Mouse (Mus musculus): ENCODE results near the gene Cbln1. TPM values are rescaled to one million over a fixed set of nuclear protein-coding genes. Genes with fewer than 3 reads are reported as not detected.

The Cbln1 gene
- polyA plus RNA-seq, 1 experiment from 2014 or later, result 0.08 TPM

DNA sequence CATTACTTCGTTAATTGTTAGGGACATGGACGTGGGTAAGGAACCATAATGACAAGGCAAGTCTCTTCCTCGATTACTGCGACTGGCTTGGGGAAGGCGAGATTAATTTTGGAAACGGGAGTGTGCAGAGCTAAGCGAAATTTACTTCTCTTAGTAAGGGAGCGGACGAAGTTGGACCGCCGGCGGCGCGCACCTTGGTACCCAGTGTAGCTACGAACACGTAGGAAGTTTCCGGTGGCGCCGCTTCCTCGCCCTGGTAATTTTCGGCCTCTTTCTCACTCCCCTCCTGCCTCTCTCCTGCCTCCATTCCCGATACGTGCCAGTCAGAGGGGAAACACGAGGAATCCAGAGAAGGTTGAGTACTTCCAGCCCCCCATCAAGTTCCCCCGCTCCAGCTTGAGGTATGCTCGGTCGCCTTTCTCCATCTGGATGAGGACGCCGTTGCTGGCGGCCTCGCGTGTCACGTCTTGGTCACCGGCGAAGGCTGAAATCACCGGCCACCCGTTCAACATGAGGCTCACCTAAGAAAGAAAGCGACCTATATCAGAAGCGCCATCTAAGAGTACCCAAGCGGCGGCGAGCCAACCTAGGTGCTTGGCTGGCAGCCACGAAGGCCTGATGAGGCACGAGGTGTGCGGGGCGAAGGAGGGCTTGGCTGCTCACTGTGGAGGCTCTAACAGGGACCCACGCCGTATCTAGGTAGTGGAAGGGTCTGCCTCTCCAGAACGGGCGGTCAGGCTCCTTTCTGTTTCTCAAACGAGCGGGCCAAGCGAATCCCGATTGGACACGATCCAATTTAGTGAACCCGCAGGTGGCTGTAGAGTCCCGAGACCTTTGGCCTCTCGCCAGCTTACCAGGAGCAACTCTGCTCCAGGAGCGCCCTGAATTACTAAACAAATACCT lies 2.2 kb downstream of the Cbln1 start:
- H3K36me3 ChIP-seq, result no peaks in the 10 kb centered on the region
- peaks cover 46% of the 10 kb centered on the region for H3K4me1 ChIP-seq
- peak overlapping the region; percentile 99 for H3K4me2 ChIP-seq
- ATAC-seq (ENCODE audit: extremely low read depth, insufficient number of reproducible peaks, low FRiP score, low TSS enrichment), result no peak
- H3K27ac ChIP-seq (replicated peaks), result no peak overlapping the region
- H3K9ac ChIP-seq, result no peak overlapping the region
- H3K27me3 ChIP-seq (replicated peaks), result peaks cover 98% of the 10 kb centered on the region
- WGBS, result 1% methylated on average over 59 of the region's 59 CpGs
- no peaks in the 10 kb centered on the region for H3K9me3 ChIP-seq
- peak overlapping the region; percentile 36 for H3K4me3 ChIP-seq

- ATAC-seq (ENCODE audit: extremely low read depth, insufficient number of reproducible peaks, low FRiP score, low TSS enrichment), result no peak
- Histone ChIP-seq H3K27ac (replicated peaks) (no peak overlapping the region), H3K36me3 (no peaks in the 10 kb centered on the region), H3K4me1 (peaks cover 46% of the 10 kb centered on the region), H3K9ac (no peak overlapping the region), H3K9me3 (no peaks in the 10 kb centered on the region), H3K4me3 (peak overlapping the region; percentile 24), H3K27me3 (replicated peaks) (peaks cover 98% of the 10 kb centered on the region), H3K4me2 (peak overlapping the region; percentile 42)
- WGBS, result 4% methylated on average over 45 of the region's 45 CpGs
These were observed 3.2 kb downstream of the Cbln1 start for GRCm38 (mm10) chr8:87468958-87469815.

- Histone ChIP-seq H3K4me1 (peaks cover 45% of the 10 kb centered on the region), H3K27ac (replicated peaks) (no peak overlapping the region), H3K36me3 (no peaks in the 10 kb centered on the region), H3K4me3 (peak overlapping the region; percentile 24), H3K9me3 (no peaks in the 10 kb centered on the region), H3K4me2 (peak overlapping the region; percentile 42), H3K9ac (no peak overlapping the region), H3K27me3 (replicated peaks) (peaks cover 91% of the 10 kb centered on the region)
- no peak for ATAC-seq (ENCODE audit: extremely low read depth, insufficient number of reproducible peaks, low FRiP score, low TSS enrichment)
- under 1% methylated on average over 23 of the region's 23 CpGs for WGBS
These were observed 3.9 kb downstream of the Cbln1 start for GRCm38 (mm10) chr8:87468416-87468957.

DNA sequence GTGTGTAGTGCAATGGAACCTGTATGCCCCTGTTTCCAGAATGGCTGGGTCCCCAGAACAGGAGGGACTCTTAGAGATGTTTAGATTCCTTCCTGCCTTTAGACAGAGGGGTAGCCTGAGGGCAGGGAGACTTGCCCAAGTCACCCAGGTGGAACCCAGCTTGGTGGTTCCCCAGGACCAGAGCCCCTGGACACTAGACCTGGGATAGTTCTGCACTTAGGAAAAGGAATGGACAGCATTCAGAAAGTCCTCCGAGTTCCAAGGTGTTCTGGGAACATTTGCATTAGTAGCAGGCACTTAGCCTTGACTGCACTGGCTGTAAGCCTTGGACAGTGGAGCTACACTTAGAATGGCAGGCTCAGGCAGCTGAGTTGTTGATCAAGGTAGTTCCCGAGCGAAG lies 4.5 kb downstream of the Cbln1 start:
- no peaks in the 10 kb centered on the region for H3K9me3 ChIP-seq
- peaks cover 85% of the 10 kb centered on the region for H3K27me3 ChIP-seq (replicated peaks)
- H3K27ac ChIP-seq (replicated peaks), result no peak overlapping the region
- no peak overlapping the region for H3K4me2 ChIP-seq
- no peaks in the 10 kb centered on the region for H3K36me3 ChIP-seq
- no peak overlapping the region for H3K9ac ChIP-seq
- ATAC-seq (ENCODE audit: extremely low read depth, insufficient number of reproducible peaks, low FRiP score, low TSS enrichment), result no peak
- 29% methylated on average over 3 of the region's 3 CpGs for WGBS
- no peak overlapping the region for H3K4me3 ChIP-seq
- H3K4me1 ChIP-seq, result peaks cover 39% of the 10 kb centered on the region

- ATAC-seq (ENCODE audit: extremely low read depth, insufficient number of reproducible peaks, low FRiP score, low TSS enrichment), result no peak
- 82% methylated on average over 1 of the region's 1 CpGs for WGBS
- H3K4me3 ChIP-seq, result no peak overlapping the region
- no peak overlapping the region for H3K9ac ChIP-seq
- H3K4me2 ChIP-seq, result no peak overlapping the region
- no peaks in the 10 kb centered on the region for H3K9me3 ChIP-seq
- H3K27me3 ChIP-seq (replicated peaks), result peaks cover 78% of the 10 kb centered on the region
- H3K4me1 ChIP-seq, result peaks cover 34% of the 10 kb centered on the region
- no peaks in the 10 kb centered on the region for H3K36me3 ChIP-seq
- no peak overlapping the region for H3K27ac ChIP-seq (replicated peaks)
These were observed 5.3 kb downstream of the Cbln1 start for GRCm38 (mm10) chr8:87466936-87467602.

DNA sequence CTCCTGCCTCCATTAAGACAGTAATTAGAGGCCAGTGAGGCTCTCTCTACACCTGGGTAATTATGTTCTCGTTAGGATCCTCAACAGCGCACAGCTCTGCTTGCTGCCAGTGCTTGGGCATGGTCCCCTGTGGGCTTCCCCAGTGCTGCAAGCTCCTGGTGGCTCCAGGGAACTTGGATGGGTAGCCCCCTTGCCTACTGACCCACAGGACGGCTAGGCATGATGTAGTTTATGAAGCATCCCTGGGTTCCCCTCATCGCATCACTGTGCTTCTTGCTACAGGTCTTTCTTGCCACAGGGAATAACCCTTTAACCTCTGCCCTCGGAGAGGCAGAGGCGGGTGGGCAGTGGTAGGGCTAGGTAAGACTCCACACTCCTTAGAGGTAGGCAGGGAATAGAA lies 6.1 kb downstream of the Cbln1 start:
- no peak overlapping the region for H3K4me3 ChIP-seq
- H3K9ac ChIP-seq, result no peak overlapping the region
- peaks cover 71% of the 10 kb centered on the region for H3K27me3 ChIP-seq (replicated peaks)
- ATAC-seq (ENCODE audit: extremely low read depth, insufficient number of reproducible peaks, low FRiP score, low TSS enrichment), result no peak
- H3K4me1 ChIP-seq, result peaks cover 27% of the 10 kb centered on the region
- no peak overlapping the region for H3K4me2 ChIP-seq
- WGBS, result 51% methylated on average over 6 of the region's 6 CpGs
- H3K27ac ChIP-seq (replicated peaks), result no peak overlapping the region
- no peaks in the 10 kb centered on the region for H3K36me3 ChIP-seq
- no peaks in the 10 kb centered on the region for H3K9me3 ChIP-seq

GRCm38 (mm10) chr8:87464446-87464845 lies 8.0 kb downstream of the Cbln1 start:
- 68% methylated on average over 3 of the region's 3 CpGs for WGBS
- no peak for ATAC-seq (ENCODE audit: extremely low read depth, insufficient number of reproducible peaks, low FRiP score, low TSS enrichment)

DNA sequence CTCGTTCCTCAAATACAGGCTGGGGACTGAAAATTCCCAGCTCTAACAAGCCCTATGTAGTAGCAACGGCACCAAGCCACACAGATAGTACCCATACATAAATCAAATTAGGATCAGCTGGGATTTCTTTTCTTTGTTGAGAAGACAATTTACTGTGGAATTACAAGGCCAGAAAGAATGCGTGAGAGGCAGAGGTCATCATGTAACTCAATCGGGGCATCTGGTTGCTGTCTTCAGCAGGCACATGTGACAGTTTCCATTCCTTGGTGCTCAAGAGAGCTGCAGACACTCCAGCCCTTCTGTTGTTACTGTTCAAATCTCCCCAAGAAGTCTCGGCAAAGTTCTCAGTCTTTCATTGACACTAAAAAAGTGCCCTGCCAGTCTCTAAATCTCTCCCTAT lies 10.6 kb downstream of the Cbln1 start:
- Histone ChIP-seq H3K4me2 (no peak overlapping the region), H3K27me3 (replicated peaks) (peaks cover 29% of the 10 kb centered on the region), H3K9ac (no peak overlapping the region), H3K36me3 (no peaks in the 10 kb centered on the region), H3K4me3 (no peak overlapping the region), H3K4me1 (no peaks in the 10 kb centered on the region), H3K9me3 (no peaks in the 10 kb centered on the region), H3K27ac (replicated peaks) (no peak overlapping the region)
- 24% methylated on average over 5 of the region's 5 CpGs for WGBS
- no peak for ATAC-seq (ENCODE audit: extremely low read depth, insufficient number of reproducible peaks, low FRiP score, low TSS enrichment)

More at GRCm38 (mm10) chr8:87464446-87464845, 8.0 kb downstream of the Cbln1 start:
- Histone ChIP-seq H3K4me3 (no peak overlapping the region), H3K27me3 (replicated peaks) (peaks cover 56% of the 10 kb centered on the region), H3K27ac (replicated peaks) (no peak overlapping the region), H3K36me3 (no peaks in the 10 kb centered on the region), H3K9me3 (no peaks in the 10 kb centered on the region), H3K9ac (no peak overlapping the region), H3K4me2 (no peak overlapping the region), H3K4me1 (peaks cover 10% of the 10 kb centered on the region)

DNA sequence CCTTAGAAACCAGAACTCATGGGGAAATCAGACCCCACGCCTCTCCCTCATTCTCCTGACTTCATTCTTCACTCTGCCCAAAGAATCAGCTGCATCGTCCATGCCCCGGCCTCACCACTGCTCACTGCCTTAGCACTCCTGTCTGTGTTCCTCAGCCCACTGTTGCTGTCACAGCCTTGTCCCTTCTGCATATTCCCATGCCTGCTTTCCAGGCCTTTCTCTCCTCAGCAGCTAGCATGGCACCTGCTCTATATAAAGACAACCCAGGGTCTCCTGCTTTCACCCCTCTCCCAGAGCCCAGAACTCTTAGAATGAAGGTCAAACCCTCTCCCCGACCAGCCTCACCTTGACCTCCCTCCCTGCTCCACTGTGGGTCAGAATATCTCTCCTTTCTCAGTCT lies 15.5 kb downstream of the Cbln1 start:
- Histone ChIP-seq H3K4me3 (no peak overlapping the region), H3K9ac (no peak overlapping the region), H3K4me1 (peaks cover 20% of the 10 kb centered on the region), H3K4me2 (no peak overlapping the region), H3K9me3 (no peaks in the 10 kb centered on the region), H3K36me3 (no peaks in the 10 kb centered on the region), H3K27me3 (replicated peaks) (peaks cover 4% of the 10 kb centered on the region; the same call in 1 of the 2 replicates), H3K27ac (replicated peaks) (no peak overlapping the region)
- ATAC-seq (ENCODE audit: extremely low read depth, insufficient number of reproducible peaks, low FRiP score, low TSS enrichment), result no peak
- 68% methylated on average over 4 of the region's 4 CpGs for WGBS

DNA sequence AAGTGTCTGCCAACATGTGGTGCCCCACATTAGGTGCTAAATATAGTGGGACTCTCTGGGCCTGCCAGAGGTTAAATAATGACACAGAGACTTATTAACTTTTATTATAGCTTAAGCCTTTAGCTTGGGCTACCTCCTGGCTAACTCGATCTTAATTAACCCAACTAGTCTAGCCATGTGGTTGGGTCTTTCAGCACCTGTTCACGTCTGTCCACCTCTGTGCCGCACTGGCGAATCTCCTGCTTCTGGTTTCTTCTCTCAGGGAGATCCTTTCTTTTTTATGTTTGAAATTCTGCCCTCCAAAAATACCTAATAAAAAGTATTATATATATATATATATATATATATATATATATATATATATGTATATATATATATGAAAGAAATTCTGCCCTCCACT lies 19.6 kb downstream of the Cbln1 start:
- Histone ChIP-seq H3K4me2 (no peak overlapping the region), H3K36me3 (no peaks in the 10 kb centered on the region), H3K4me3 (no peak overlapping the region), H3K9ac (no peak overlapping the region), H3K9me3 (no peaks in the 10 kb centered on the region), H3K27ac (replicated peaks) (no peak overlapping the region), H3K4me1 (peaks cover 25% of the 10 kb centered on the region), H3K27me3 (replicated peaks) (no peaks in the 10 kb centered on the region; the same call in 1 of the 2 replicates)
- 86% methylated on average over 4 of the region's 4 CpGs for WGBS
- no peak for ATAC-seq (ENCODE audit: extremely low read depth, insufficient number of reproducible peaks, low FRiP score, low TSS enrichment)

- 40% methylated on average over 2 of the region's 2 CpGs for WGBS
- no peak for ATAC-seq (ENCODE audit: extremely low read depth, insufficient number of reproducible peaks, low FRiP score, low TSS enrichment)
These were observed 20.7 kb downstream of the Cbln1 start for GRCm38 (mm10) chr8:87451737-87452136.

More at GRCm38 (mm10) chr8:87451737-87452136, 20.7 kb downstream of the Cbln1 start:
- Histone ChIP-seq H3K9me3 (no peaks in the 10 kb centered on the region), H3K27ac (replicated peaks) (no peak overlapping the region), H3K36me3 (no peaks in the 10 kb centered on the region), H3K4me3 (no peak overlapping the region), H3K27me3 (replicated peaks) (no peaks in the 10 kb centered on the region; the same call in 1 of the 2 replicates), H3K9ac (no peak overlapping the region), H3K4me1 (peaks cover 25% of the 10 kb centered on the region), H3K4me2 (peak overlapping the region; percentile 5; the same call in 1 of the 2 replicates)

Measured in heart, embryonic 13.5 days (tissue).